Mouse (Mus musculus) thymus, postnatal 10 days (tissue): Measurements from ENCODE around the gene Ubxn1.
A peak's percentile ranks its signal among the peaks of the same experiment; 100 is the strongest.
"Not testable (repeated sequence)": the region's sequence is repeated elsewhere in the genome, so short reads cannot be mapped to it uniquely, and the experiment has no call there.

Experiments
- DNase-seq, 2 experiments: peaks; one replicate each; pipeline ENCODE4 v3.0.0; 2021; ENCODE audit warnings: low spot score in 2 of 2

The Ubxn1 gene

DNA sequence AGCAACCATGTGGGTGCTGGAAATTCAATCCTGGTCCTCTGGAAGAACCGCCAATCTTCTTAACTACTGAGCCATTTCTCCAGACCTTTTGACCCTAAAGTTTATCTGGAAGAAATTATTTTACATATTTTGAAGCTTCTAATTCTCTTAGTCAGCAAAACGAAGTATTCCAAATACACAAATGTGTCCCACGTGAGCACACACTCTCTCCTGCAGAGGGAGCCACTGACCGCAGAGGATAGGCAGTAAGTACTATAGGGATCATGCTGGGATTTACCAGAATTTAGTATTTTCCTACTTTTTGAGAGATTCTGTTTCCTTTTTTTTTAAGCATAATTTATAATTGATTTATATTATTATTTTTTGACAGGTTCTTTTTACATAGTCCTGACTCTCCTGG lies 13.6 kb upstream of the Ubxn1 start:
- peak in 1 of 2 experiments; percentile 55 for DNase-seq

DNA sequence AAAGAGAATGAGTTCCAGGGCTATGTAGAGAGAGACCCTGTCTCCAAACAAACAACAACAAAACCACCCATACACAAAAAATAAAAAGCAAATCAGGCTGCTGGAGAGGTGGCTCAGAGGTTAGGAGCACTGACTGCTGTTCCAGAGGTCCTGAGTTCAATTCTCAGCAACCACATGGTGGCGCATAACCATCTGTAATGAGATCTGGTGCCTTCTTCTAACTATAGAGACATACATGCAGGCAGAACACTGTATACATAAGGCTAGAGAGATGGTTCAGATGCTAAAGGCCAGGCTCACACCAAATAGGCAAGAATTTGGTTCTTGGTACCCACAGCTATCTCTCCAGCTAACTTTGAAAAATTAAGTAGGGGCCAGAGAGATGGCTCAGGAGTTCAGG lies 12.3 kb upstream of the Ubxn1 start:
- DNase-seq = peak; percentile 42 to 51

- DNase-seq = no peak
Measured at GRCm38 (mm10) chr19:8864265-8864664, 7.0 kb upstream of the Ubxn1 start.

DNA sequence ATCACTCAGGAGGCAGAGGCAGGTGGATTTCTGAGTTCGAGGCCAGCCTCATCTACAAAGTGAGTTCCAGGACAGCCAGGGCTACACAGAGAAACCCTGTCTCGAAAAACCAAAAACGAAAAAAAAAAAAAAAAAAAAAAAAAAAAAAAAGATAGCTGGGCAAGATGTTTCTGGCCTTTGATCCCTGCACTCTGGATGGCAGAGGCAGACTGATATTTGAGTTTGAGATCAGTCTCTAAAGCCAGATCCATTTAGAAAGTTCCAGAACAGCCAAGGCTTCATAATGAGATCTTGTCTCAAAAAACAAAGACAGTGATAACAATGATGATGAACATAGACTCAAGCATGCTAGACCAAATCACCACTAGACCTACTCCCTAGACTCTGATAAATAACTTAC lies 915 bp upstream of the Ubxn1 start:
- not testable (repeated sequence) for DNase-seq

DNA sequence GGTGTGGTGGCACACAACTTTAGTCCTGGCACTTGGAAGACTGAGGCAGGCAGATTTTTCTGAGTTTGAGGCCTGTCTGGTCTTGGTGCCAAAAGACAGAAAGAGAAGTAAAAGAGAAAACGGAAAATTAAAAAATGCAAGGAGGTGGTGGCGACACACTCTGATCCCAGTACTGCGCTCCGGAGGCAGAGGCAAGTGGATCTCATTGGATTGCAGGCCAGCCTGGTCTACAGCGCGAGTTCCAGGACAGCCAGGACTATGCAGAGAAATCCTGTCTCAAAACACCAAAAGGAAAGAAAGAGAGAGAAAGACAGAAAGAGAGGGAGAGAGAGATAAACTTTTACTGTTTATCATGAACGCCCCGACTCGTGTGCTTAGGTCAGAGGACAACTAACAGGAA lies 458 bp upstream of the Ubxn1 start:
- no peak for DNase-seq

- no peak for DNase-seq
Measured at GRCm38 (mm10) chr19:8872266-8872840, 1.1 kb downstream of the Ubxn1 start.

DNA sequence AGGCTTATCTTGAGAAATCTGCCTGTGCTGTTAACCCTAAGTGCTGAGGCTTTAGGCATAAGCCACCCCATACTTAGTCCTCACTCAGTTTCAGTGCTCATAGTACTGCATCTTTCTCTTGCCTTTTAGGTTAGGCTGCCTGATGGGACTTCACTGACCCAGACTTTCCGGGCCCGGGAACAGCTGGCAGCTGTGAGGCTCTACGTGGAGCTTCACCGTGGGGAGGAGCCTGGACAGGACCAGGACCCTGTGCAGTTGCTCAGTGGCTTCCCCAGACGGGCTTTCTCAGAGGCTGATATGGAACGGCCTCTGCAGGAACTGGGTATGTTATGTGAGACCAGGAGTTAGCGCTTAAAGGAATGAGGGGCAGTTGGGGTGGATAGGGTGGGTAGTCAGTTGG lies 3.7 kb downstream of the Ubxn1 start:
- DNase-seq = no peak

GRCm38 (mm10) chr19:8880311-8881033 lies 9.2 kb downstream of the Ubxn1 start, which contains the start of gene Uqcc3:
Gene Uqcc3, minus strand, starts transcription at chr19:8880923.
- peak; percentile 88 for DNase-seq

- no peak for DNase-seq
Measured at GRCm38 (mm10) chr19:8881034-8881392, 9.7 kb downstream of the Ubxn1 start.

DNA sequence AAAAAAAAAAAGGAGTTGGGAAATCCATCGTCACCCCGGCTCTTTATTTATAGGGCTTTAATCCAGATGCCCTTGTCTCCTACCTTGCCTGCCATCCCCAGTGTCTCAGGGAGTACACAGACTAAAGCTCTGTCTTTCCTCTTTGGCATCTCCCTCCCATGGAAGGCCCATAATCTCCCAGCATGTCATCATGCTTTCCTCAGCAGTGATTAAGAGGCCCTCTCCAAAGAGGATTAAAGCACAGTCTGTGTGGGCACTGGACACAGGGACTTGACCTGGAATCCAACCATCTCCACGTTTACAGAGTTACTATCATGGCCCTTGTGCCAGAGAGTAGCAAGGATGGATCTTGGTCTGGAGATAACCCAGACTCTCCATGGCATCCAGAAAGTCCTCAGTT lies 12.3 kb downstream of the Ubxn1 start, which contains the start of the genes Lbhd1 and Gm49403:
Lbhd1 (plus strand) TSS at position 117 of the 400 bp plus-strand sequence.
Gm49403 (plus strand) TSS at position 315 of the 400 bp plus-strand sequence.
- no peak for DNase-seq

- DNase-seq = no peak
Measured at GRCm38 (mm10) chr19:8886916-8887584, 15.8 kb downstream of the Ubxn1 start.

DNA sequence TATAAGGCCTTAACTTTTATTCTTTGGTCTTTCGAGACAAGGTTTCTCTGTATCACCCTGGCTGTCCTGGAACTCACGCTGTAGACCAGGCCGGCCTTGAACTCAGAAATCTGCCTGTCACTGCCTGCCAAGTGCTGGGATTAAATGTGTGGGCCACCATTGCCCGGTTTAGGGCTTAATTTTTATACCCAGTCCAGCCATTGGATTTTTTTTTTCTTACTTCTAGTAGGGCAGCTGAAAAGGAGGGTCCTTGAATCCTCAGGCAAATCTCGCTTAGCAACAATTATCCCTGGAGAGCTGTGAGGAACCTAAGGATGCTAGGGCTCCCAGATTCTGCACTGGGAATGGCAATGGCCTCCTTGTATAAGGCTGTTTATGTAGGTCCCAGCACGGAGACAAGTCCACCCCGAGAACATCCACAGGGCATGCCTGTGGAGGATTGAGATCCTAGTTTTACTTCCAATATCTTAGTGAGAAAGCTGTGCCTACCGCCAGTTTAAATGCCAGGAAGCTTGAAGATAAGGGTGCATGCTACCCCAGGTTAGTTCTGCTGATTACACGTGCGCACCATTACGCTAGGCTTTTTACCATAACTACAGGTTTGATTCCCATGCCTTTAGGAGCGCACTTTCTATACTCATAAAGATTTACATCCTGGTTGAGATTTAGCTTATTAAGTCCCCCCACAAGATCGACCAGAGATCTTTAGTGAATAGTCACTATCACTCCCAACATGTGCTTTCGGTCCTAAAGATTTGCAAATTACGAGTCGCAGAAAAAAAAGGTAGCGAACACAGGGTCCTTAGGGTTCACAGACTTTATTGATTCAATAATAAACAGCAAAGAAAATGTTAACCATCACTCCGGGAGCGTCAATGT lies 16.5 kb downstream of the Ubxn1 start:
- no peak for DNase-seq

GRCm38 (mm10) chr19:8888511-8889385 lies 17.5 kb downstream of the Ubxn1 start, which contains the start of the genes 1810009A15Rik and Gm49416:
Gene 1810009A15Rik, plus strand, starts transcription at chr19:8888853.
Gene Gm49416, plus strand, starts transcription at chr19:8888926.
- DNase-seq = peak; percentile 94 to 96

GRCm38 (mm10) chr19:8892829-8893766 lies 21.8 kb downstream of the Ubxn1 start, which contains the start of gene Ints5:
Gene Ints5, plus strand, starts transcription at chr19:8893005.
- peak; percentile 73 to 83 for DNase-seq

GRCm38 (mm10) chr19:8895397-8895960 lies 24.2 kb downstream of the Ubxn1 start:
- DNase-seq = no peak

DNA sequence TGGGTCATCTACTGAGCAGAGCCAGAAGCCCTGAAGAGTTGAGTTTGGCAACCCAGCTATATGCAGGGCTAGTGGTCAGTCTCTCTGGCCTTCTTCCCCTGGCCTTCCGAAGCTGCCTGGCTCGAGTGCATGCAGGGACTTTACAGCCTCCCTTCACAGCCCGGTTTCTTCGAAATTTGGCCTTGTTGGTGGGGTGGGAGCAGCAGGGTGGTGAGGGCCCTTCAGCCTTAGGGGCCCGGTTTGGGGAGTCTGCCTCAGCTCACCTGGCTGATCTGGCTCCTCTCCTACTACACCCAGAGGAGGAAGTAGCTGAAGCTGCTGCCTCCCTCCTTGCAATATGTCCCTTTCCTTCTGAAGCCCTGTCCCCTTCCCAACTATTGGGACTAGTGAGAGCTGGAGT lies 24.9 kb downstream of the Ubxn1 start:
- DNase-seq = not testable (repeated sequence)

- not testable (repeated sequence) for DNase-seq
Measured at GRCm38 (mm10) chr19:8897211-8897864, 26.0 kb downstream of the Ubxn1 start.

DNA sequence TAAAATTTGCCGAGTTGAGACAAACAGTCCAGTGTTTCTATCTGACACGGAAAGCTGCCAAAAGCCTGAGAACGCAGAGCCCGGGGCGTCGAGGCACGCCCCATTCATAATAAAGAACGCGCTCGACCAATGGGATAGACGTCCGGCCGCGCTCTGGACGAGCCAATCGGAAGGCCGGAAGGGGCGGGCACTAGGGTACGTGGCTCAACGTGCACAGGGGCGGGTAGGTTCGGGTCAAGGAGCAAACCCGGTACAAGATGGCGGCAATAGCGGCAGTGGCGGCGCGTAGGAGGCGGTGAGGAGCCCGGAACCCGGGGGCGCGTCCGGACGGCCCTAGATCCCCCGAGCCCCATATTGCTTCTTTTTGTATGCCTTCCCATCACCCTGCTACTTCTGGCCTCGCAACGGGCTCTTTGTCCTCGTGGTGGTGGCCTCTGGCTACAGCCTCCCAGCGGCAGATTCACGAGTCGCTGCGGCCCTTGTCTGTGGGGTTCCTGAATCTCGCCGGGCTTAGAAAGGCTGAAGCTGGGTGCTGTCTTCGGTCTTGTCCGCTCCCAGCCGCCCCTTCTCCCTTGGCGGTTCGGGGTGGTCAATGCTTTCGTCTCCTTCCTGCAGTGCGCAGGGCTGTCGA lies 26.7 kb downstream of the Ubxn1 start, which contains the start of gene Ganab:
Ganab (plus strand) TSS at position 207 of the 631 bp plus-strand sequence.
- peak; percentile 90 to 92 for DNase-seq
